24 mouse cellular contexts compared by ENCODE assay signal in genomic region chr9:83679626-83680025, GRCm38 (mm10).
DNase-seq lines count a peak whose midpoint lies in the region; ATAC-seq lines count a peak whose summit lies in the region.
"Had no signal": no experiment of that assay in that cellular context is flagged by ENCODE, and none has a peak within 500 bp of the region (broad histone marks: within the 10 kb centered on the region; RNA-seq: fewer than 3 reads in every experiment).

No protein-coding gene starts in this region.

- no peak for ATAC-seq in forebrain, embryonic 16.5 days
- no peak for ATAC-seq in hindbrain, embryonic 14.5 days (ENCODE audit: low FRiP score)
- ATAC-seq in kidney, embryonic 15.5 days (replicated peaks; ENCODE audit: low FRiP score) = peak; percentile 80
- no peak for ATAC-seq in kidney, embryonic 14.5 days (ENCODE audit: low FRiP score, low TSS enrichment)
- ATAC-seq: forebrain, postnatal 0 days; hindbrain, postnatal 0 days; inflammation-experienced regulatory T-cells, adult 6 months had no signal

- H3K4me3 ChIP-seq in forebrain, embryonic 10.5 days = no peak overlapping the region
- no peak overlapping the region for H3K4me3 ChIP-seq in forebrain, embryonic 16.5 days (replicated peaks; ENCODE audit: low read length)
- H3K4me3 ChIP-seq in hindbrain, embryonic 10.5 days = no peak overlapping the region
- H3K4me3 ChIP-seq in hindbrain, embryonic 14.5 days (replicated peaks; ENCODE audit: low read length) = no peak overlapping the region
- no peak overlapping the region for H3K4me3 ChIP-seq in kidney, embryonic 15.5 days (replicated peaks)
- no peak overlapping the region for H3K4me3 ChIP-seq in kidney, embryonic 14.5 days (ENCODE audit: low read length)
- H3K4me3 ChIP-seq: embryonic facial prominence, embryonic 12.5 days; embryonic facial prominence, embryonic 15.5 days; gastrocnemius, adult 2 months; hindbrain, embryonic 13.5 days had no signal

- H3K9me3 ChIP-seq in forebrain, embryonic 10.5 days = no peaks in the 10 kb centered on the region
- no peaks in the 10 kb centered on the region for H3K9me3 ChIP-seq in forebrain, embryonic 16.5 days (ENCODE audit: control insufficient read depth, low read length)
- no peaks in the 10 kb centered on the region for H3K9me3 ChIP-seq in hindbrain, embryonic 10.5 days
- H3K9me3 ChIP-seq in hindbrain, embryonic 14.5 days (ENCODE audit: control insufficient read depth, low read length) = no peaks in the 10 kb centered on the region
- no peaks in the 10 kb centered on the region for H3K9me3 ChIP-seq in kidney, embryonic 15.5 days (replicated peaks)
- H3K9me3 ChIP-seq in kidney, embryonic 14.5 days (ENCODE audit: control insufficient read depth, low read length) = no peaks in the 10 kb centered on the region
- H3K9me3 ChIP-seq: embryonic facial prominence, embryonic 12.5 days; embryonic facial prominence, embryonic 15.5 days; G1E; hindbrain, embryonic 13.5 days had no signal

- WGBS in forebrain, embryonic 10.5 days = 59% methylated on average over 3 of the region's 3 CpGs
- WGBS in forebrain, embryonic 16.5 days = 43% methylated on average over 3 of the region's 3 CpGs
- 33% methylated on average over 3 of the region's 3 CpGs for WGBS in hindbrain, embryonic 10.5 days
- WGBS in hindbrain, embryonic 14.5 days = 49% methylated on average over 3 of the region's 3 CpGs
- 53% methylated on average over 3 of the region's 3 CpGs for WGBS in kidney, embryonic 15.5 days
- WGBS in kidney, embryonic 14.5 days = 54% methylated on average over 3 of the region's 3 CpGs

- no peak overlapping the region for H3K9ac ChIP-seq in forebrain, embryonic 16.5 days (replicated peaks; ENCODE audit: low read depth, low read length)
- H3K9ac ChIP-seq in hindbrain, embryonic 14.5 days = no peak overlapping the region
- no peak overlapping the region for H3K9ac ChIP-seq in kidney, embryonic 15.5 days
- H3K9ac ChIP-seq in kidney, embryonic 14.5 days (ENCODE audit: low read depth, low read length) = no peak overlapping the region
- H3K9ac ChIP-seq: embryonic facial prominence, embryonic 12.5 days; embryonic facial prominence, embryonic 15.5 days; forebrain, postnatal 0 days; hindbrain, embryonic 13.5 days had no signal

- H3K27ac ChIP-seq in forebrain, embryonic 10.5 days = 0 out of 2 replicates have a peak overlapping the region, but pooled peaks have one; percentile 37
- no peak overlapping the region for H3K27ac ChIP-seq in forebrain, embryonic 16.5 days (ENCODE audit: low read length)
- H3K27ac ChIP-seq in hindbrain, embryonic 10.5 days = peak overlapping the region; percentile 4; the same call in 1 of the 2 replicates
- no peak overlapping the region for H3K27ac ChIP-seq in hindbrain, embryonic 14.5 days
- H3K27ac ChIP-seq in kidney, embryonic 15.5 days = no peak overlapping the region
- no peak overlapping the region for H3K27ac ChIP-seq in kidney, embryonic 14.5 days (ENCODE audit: low read depth, low read length)
- H3K27ac ChIP-seq: embryonic facial prominence, embryonic 12.5 days; embryonic facial prominence, embryonic 15.5 days; gastrocnemius, adult 2 months; hindbrain, embryonic 13.5 days; hindbrain, postnatal 0 days had no signal

- no peak for DNase-seq in forebrain, embryonic 10.5 days (ENCODE audit: extremely low spot score, low spot score)
- no peak for DNase-seq in hindbrain, embryonic 10.5 days (ENCODE audit: low spot score)
- DNase-seq in hindbrain, embryonic 14.5 days (ENCODE audit: low spot score) = no peak
- peak; percentile 18 for DNase-seq in testis, postnatal 10 days (ENCODE audit: low spot score)
- no peak for DNase-seq in testis, postnatal 14 days (ENCODE audit: low spot score)
- DNase-seq: adrenal gland, adult 2 months; adrenal gland, postnatal 14 days; cerebellum, adult 11 months; cerebellum, adult 2 months; cerebellum, adult 9-11 months; cerebellum, postnatal 25 days; forebrain, postnatal 0 days; gastrocnemius, adult 2 months; gastrocnemius, postnatal 14 days had no signal

- no peak overlapping the region for H3K4me2 ChIP-seq in forebrain, embryonic 16.5 days (ENCODE audit: low read length)
- no peak overlapping the region for H3K4me2 ChIP-seq in hindbrain, embryonic 14.5 days (replicated peaks)
- no peak overlapping the region for H3K4me2 ChIP-seq in kidney, embryonic 15.5 days
- no peak overlapping the region for H3K4me2 ChIP-seq in kidney, embryonic 14.5 days (replicated peaks; ENCODE audit: low read depth, low read length)
- H3K4me2 ChIP-seq: embryonic facial prominence, embryonic 12.5 days; embryonic facial prominence, embryonic 15.5 days; heart, embryonic 11.5 days; hindbrain, embryonic 13.5 days had no signal

- H3K27me3 ChIP-seq in forebrain, embryonic 10.5 days (ENCODE audit: poor library complexity, severe bottlenecking) = peaks cover 30% of the 10 kb centered on the region
- no peaks in the 10 kb centered on the region for H3K27me3 ChIP-seq in forebrain, embryonic 16.5 days (replicated peaks; ENCODE audit: control insufficient read depth, insufficient read depth, low read length)
- no peaks in the 10 kb centered on the region for H3K27me3 ChIP-seq in hindbrain, embryonic 10.5 days (ENCODE audit: insufficient read depth, poor library complexity, severe bottlenecking)
- no peaks in the 10 kb centered on the region for H3K27me3 ChIP-seq in hindbrain, embryonic 14.5 days (ENCODE audit: control insufficient read depth, insufficient read depth, low read length)
- H3K27me3 ChIP-seq in kidney, embryonic 15.5 days = 0 out of 2 replicates have a peak, but pooled peaks cover 3% of the 10 kb centered on the region
- H3K27me3 ChIP-seq in kidney, embryonic 14.5 days (ENCODE audit: control insufficient read depth, insufficient read depth, low read length) = no peaks in the 10 kb centered on the region
- H3K27me3 ChIP-seq: embryonic facial prominence, embryonic 12.5 days; embryonic facial prominence, embryonic 15.5 days; hindbrain, embryonic 13.5 days had no signal

- H3K4me1 ChIP-seq in forebrain, embryonic 10.5 days = peaks cover 44% of the 10 kb centered on the region
- H3K4me1 ChIP-seq in forebrain, embryonic 16.5 days (replicated peaks; ENCODE audit: control insufficient read depth, insufficient read depth, low read length) = no peaks in the 10 kb centered on the region
- peaks cover 12% of the 10 kb centered on the region for H3K4me1 ChIP-seq in hindbrain, embryonic 10.5 days (replicated peaks)
- 0 out of 2 replicates have a peak, but pooled peaks cover 5% of the 10 kb centered on the region for H3K4me1 ChIP-seq in hindbrain, embryonic 14.5 days (replicated peaks; ENCODE audit: control insufficient read depth, insufficient read depth, low read length)
- peaks cover 13% of the 10 kb centered on the region for H3K4me1 ChIP-seq in kidney, embryonic 15.5 days
- no peaks in the 10 kb centered on the region for H3K4me1 ChIP-seq in kidney, embryonic 14.5 days (ENCODE audit: control insufficient read depth, insufficient read depth, low read length)
- H3K4me1 ChIP-seq: embryonic facial prominence, embryonic 15.5 days had no signal

- no peaks in the 10 kb centered on the region for H3K36me3 ChIP-seq in forebrain, embryonic 10.5 days (replicated peaks)
- H3K36me3 ChIP-seq in forebrain, embryonic 16.5 days (ENCODE audit: control insufficient read depth, insufficient read depth) = no peaks in the 10 kb centered on the region
- no peaks in the 10 kb centered on the region for H3K36me3 ChIP-seq in hindbrain, embryonic 10.5 days
- H3K36me3 ChIP-seq in hindbrain, embryonic 14.5 days (replicated peaks; ENCODE audit: control insufficient read depth, insufficient read depth) = no peaks in the 10 kb centered on the region
- no peaks in the 10 kb centered on the region for H3K36me3 ChIP-seq in kidney, embryonic 15.5 days
- H3K36me3 ChIP-seq in kidney, embryonic 14.5 days (ENCODE audit: control insufficient read depth, insufficient read depth, low read length) = no peaks in the 10 kb centered on the region
- H3K36me3 ChIP-seq: embryonic facial prominence, embryonic 12.5 days; embryonic facial prominence, embryonic 15.5 days; G1E; hindbrain, embryonic 13.5 days had no signal

Comparison
In these comparisons a context has a peak if more than half of its experiments do, and no peak if none do; other contexts are left out.
1. H3K27ac ChIP-seq: peak in forebrain, embryonic 10.5 days (single experiment) and hindbrain, embryonic 10.5 days (single experiment); none in forebrain, embryonic 16.5 days (single experiment), hindbrain, embryonic 14.5 days (single experiment), kidney, embryonic 15.5 days (single experiment) and kidney, embryonic 14.5 days (single experiment).